In genomic region chr12:42978828-42979227, GRCm38 (mm10) we compare ENCODE assay signal across 30 mouse cellular contexts.
"Had no signal": no experiment of that assay in that cellular context is flagged by ENCODE, and none has a peak within 500 bp of the region (broad histone marks: within the 10 kb centered on the region; RNA-seq: fewer than 3 reads in every experiment).

No protein-coding gene starts in this region.

- H3K4me2 ChIP-seq: limb, embryonic 12.5 days; limb, embryonic 13.5 days; limb, embryonic 15.5 days; liver, embryonic 11.5 days; liver, embryonic 12.5 days; liver, embryonic 13.5 days; liver, embryonic 15.5 days; lung, embryonic 14.5 days; lung, embryonic 15.5 days; midbrain, embryonic 11.5 days; midbrain, embryonic 12.5 days; midbrain, embryonic 13.5 days; midbrain, embryonic 15.5 days; neural tube, embryonic 12.5 days had no signal

- H3K4me1 ChIP-seq: limb, embryonic 10.5 days; limb, embryonic 12.5 days; limb, embryonic 13.5 days; limb, embryonic 15.5 days; liver, embryonic 12.5 days; liver, embryonic 13.5 days; liver, embryonic 15.5 days; lung, embryonic 15.5 days; megakaryocyte, embryonic 14.5 days; midbrain, embryonic 10.5 days; midbrain, embryonic 12.5 days; midbrain, embryonic 13.5 days; midbrain, embryonic 15.5 days; neural tube, embryonic 12.5 days had no signal

- H3K27me3 ChIP-seq: limb, embryonic 12.5 days; limb, embryonic 13.5 days; limb, embryonic 15.5 days; liver, embryonic 12.5 days; liver, embryonic 13.5 days; liver, embryonic 15.5 days; lung, embryonic 15.5 days; megakaryocyte, embryonic 14.5 days; midbrain, embryonic 12.5 days; midbrain, embryonic 13.5 days; midbrain, embryonic 15.5 days; neural tube, embryonic 12.5 days had no signal

- H3K9me3 ChIP-seq: limb, embryonic 10.5 days; limb, embryonic 12.5 days; limb, embryonic 13.5 days; limb, embryonic 15.5 days; liver, embryonic 12.5 days; liver, embryonic 13.5 days; liver, embryonic 15.5 days; lung, embryonic 15.5 days; megakaryocyte, embryonic 14.5 days; midbrain, embryonic 10.5 days; midbrain, embryonic 12.5 days; midbrain, embryonic 13.5 days; midbrain, embryonic 15.5 days; neural tube, embryonic 12.5 days had no signal

- H3K4me3 ChIP-seq: limb, embryonic 10.5 days; limb, embryonic 12.5 days; limb, embryonic 13.5 days; limb, embryonic 15.5 days; liver, embryonic 12.5 days; liver, embryonic 13.5 days; liver, embryonic 15.5 days; lung, embryonic 15.5 days; megakaryocyte, embryonic 14.5 days; midbrain, embryonic 10.5 days; midbrain, embryonic 12.5 days; midbrain, embryonic 13.5 days; midbrain, embryonic 15.5 days; myocyte; neural tube, embryonic 12.5 days had no signal

- DNase-seq: left cerebral cortex, postnatal 4 days; liver; liver, embryonic 13.5 days; liver, postnatal 0 days; lung, adult 18-20 months; lung, adult 2 months; lung, embryonic 14.5 days; lung, postnatal 10 days; lung, postnatal 14 days; lung, postnatal 36 days; lung, postnatal 4 days; midbrain, embryonic 14.5 days had no signal

- H3K9ac ChIP-seq: limb, embryonic 12.5 days; limb, embryonic 13.5 days; limb, embryonic 15.5 days; liver, embryonic 12.5 days; liver, embryonic 13.5 days; liver, embryonic 14.5 days; liver, embryonic 15.5 days; liver, postnatal 0 days; lung, embryonic 14.5 days; lung, embryonic 15.5 days; midbrain, embryonic 12.5 days; midbrain, embryonic 13.5 days; midbrain, embryonic 15.5 days; neural tube, embryonic 12.5 days had no signal

- H3K27ac ChIP-seq: limb, embryonic 10.5 days; limb, embryonic 12.5 days; limb, embryonic 13.5 days; limb, embryonic 15.5 days; liver, embryonic 12.5 days; liver, embryonic 13.5 days; liver, embryonic 14.5 days; liver, embryonic 15.5 days; lung, embryonic 15.5 days; macrophage; midbrain, embryonic 10.5 days; midbrain, embryonic 12.5 days; midbrain, embryonic 13.5 days; midbrain, embryonic 15.5 days; neural tube, embryonic 12.5 days had no signal

- H3K36me3 ChIP-seq: limb, embryonic 10.5 days; limb, embryonic 12.5 days; limb, embryonic 13.5 days; limb, embryonic 15.5 days; liver, embryonic 12.5 days; liver, embryonic 13.5 days; liver, embryonic 15.5 days; lung, embryonic 15.5 days; midbrain, embryonic 10.5 days; midbrain, embryonic 12.5 days; midbrain, embryonic 13.5 days; midbrain, embryonic 15.5 days; neural tube, embryonic 12.5 days had no signal
